Mouse (Mus musculus): ENCODE results near the gene Klhl26. TPM values are rescaled to one million over a fixed set of nuclear protein-coding genes. Genes with fewer than 3 reads are reported as not detected.

Gene Klhl26
- polyA plus RNA-seq, 1 experiment from 2014 or later = 33.6 TPM

DNA sequence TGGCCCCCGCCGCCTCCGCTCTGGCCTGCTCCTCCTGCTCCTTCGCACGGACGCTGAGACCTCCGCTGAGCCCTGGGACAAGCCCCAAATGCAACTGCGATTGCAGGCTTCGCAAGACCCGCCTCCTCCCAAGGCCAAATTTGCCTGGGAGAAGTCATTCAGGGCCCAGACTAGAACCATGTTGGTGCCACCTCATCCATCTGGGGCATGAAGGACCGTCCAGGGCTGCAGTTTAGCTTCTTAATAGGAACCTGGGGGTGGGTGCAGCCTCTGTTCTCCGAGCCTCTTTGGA lies 18.9 kb upstream of the Klhl26 start:
- no peak for ATAC-seq (ENCODE audit: low FRiP score, low read depth)
- WGBS = 10% methylated on average over 12 of the region's 12 CpGs
- H3K9me3 ChIP-seq = no peaks in the 10 kb centered on the region
- no peak overlapping the region for H3K9ac ChIP-seq
- H3K27me3 ChIP-seq = peaks cover 99% of the 10 kb centered on the region
- no peak overlapping the region for H3K27ac ChIP-seq (replicated peaks)
- H3K4me1 ChIP-seq (replicated peaks) = peaks cover 40% of the 10 kb centered on the region
- no peak overlapping the region for H3K4me3 ChIP-seq
- peak overlapping the region; percentile 14; the same call in 1 of the 2 replicates for H3K4me2 ChIP-seq
- H3K36me3 ChIP-seq = no peaks in the 10 kb centered on the region

- Histone ChIP-seq H3K36me3 (no peaks in the 10 kb centered on the region), H3K27ac (replicated peaks) (no peak overlapping the region), H3K27me3 (peaks cover 99% of the 10 kb centered on the region), H3K4me1 (replicated peaks) (peaks cover 42% of the 10 kb centered on the region), H3K9me3 (no peaks in the 10 kb centered on the region), H3K9ac (no peak overlapping the region), H3K4me3 (no peak overlapping the region), H3K4me2 (peak overlapping the region; percentile 14; the same call in 1 of the 2 replicates)
- 3% methylated on average over 19 of the region's 21 CpGs for WGBS
- no peak; the same call in 1 of the 2 replicates for ATAC-seq (ENCODE audit: low FRiP score, low read depth)
Observed at GRCm38 (mm10) chr8:70495001-70495770, 18.4 kb upstream of the Klhl26 start.

DNA sequence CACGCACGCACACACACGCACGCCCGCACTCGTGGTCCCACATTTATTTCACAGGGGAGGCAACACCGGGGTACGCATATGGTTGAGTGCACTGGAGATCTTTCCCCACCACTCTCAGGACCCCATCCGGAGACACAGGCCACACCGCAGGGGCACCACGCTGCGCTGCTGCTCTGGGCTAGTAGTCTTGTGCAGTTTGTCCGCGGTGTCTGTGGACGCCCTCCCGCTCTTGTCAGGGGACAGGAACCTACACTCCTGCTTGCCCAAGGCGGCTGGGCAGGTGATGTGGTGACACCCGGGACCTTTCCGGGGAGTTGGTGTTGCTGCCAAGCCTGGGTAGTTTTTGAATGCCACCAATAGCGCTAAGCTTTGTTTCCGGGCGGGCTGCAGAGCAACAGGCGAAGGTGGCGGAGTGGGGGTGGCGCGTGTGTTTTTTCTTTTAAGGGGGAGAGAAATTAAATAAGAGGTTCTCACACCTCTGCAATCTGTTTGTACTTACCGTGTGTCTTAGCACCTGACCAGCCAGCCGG lies 17.7 kb upstream of the Klhl26 start:
- Histone ChIP-seq H3K27me3 (peaks cover 98% of the 10 kb centered on the region), H3K4me2 (peak overlapping the region; percentile 76), H3K36me3 (no peaks in the 10 kb centered on the region), H3K27ac (replicated peaks) (no peak overlapping the region), H3K9me3 (no peaks in the 10 kb centered on the region), H3K9ac (no peak overlapping the region), H3K4me1 (replicated peaks) (peaks cover 46% of the 10 kb centered on the region), H3K4me3 (peak overlapping the region; percentile 37)
- ATAC-seq (ENCODE audit: low FRiP score, low read depth) = no peak
- 2% methylated on average over 28 of the region's 28 CpGs for WGBS

DNA sequence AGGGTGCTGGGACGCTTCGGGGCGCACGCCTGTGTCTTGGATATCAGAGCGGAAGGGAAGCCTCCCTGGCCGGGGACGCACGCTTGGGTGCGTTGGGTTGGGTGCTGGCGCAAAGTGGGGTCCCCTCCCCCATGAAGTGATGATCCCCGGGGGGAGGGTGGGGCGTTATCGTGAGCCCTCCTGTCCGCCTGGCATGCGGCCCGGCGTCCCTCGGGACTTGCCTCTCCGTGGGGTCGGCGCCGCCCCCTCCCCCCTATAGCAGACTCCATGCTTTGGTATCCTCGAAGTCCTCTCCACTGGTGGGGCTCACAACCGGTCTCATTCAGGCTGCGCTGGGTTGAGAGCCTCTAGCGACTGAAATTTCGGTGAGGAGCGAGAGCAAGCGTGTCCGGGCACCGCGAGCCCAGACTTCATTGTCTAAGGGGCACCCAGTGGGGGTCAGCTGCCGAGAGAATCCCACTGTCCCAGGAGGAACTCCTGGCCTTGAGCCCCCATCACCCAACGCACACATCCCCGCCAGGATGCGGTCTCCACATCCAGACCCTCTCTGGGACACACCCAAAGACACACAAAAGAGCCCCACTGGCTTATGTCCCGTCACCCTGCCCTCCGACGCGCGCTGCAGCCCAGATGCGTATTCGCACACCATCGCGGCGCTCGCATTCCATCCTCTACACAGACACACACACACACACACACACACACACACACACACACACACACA lies 17.1 kb upstream of the Klhl26 start:
- ATAC-seq (ENCODE audit: low FRiP score, low read depth) = no peak
- no peaks in the 10 kb centered on the region for H3K36me3 ChIP-seq
- H3K9ac ChIP-seq = no peak overlapping the region; the same call in 1 of the 2 replicates
- H3K4me3 ChIP-seq = peak overlapping the region; percentile 37
- peak overlapping the region; percentile 76 for H3K4me2 ChIP-seq
- H3K27me3 ChIP-seq = peaks cover 98% of the 10 kb centered on the region
- no peaks in the 10 kb centered on the region for H3K9me3 ChIP-seq
- WGBS = 1% methylated on average over 38 of the region's 47 CpGs
- H3K27ac ChIP-seq (replicated peaks) = no peak overlapping the region
- H3K4me1 ChIP-seq (replicated peaks) = peaks cover 52% of the 10 kb centered on the region

DNA sequence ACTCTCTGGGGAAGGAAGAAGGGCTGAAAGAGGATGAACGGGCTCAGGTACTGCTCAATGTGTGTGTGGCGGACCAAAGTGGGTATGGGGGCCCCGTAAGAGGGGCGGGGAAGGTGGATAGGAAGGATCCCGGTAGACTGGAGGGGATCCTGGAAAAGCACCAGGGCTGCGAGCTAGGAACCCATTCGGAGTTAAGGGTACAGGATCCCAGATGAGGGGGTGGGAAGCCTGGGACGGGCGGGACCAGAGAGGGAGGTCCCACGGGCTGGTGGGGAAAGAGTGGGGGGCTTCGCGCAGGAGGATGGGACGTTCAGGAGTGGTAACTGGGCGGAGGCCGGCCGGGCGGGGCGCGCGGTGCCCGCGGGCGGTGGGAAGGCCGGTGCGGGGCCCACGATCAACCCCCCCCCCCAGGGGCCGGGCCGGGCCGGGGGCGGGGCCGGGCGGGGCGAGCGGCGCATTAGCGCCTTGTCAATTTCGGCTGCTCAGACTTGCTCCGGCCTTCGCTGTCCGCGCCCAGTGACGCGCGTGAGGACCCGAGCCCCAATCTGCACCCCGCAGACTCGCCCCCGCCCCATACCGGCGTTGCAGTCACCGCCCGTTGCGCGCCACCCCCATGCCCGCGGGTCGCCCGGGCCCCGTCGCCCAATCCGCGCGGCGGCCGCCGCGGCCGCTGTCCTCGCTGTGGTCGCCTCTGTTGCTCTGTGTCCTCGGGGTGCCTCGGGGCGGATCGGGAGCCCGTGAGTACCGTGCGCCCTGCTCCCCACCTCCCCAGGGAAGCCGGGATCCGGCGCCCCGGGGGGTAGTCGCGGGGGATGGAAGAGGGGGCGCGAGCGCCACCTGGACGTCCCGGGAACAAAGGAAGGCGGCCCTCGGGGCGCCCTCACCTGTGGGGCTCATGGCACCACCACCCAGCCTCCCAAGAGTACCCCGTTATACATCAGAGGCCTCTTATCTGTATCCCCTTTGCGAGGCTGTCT lies 16.2 kb upstream of the Klhl26 start, which contains the start of gene Crlf1:
Gene Crlf1 (plus strand): TSS at position 495 of the 977 bp plus-strand sequence.
- H3K27ac ChIP-seq (replicated peaks) = no peak within 1 kb of the TSS
- H3K9me3 ChIP-seq = no peaks in the 10 kb centered on the region
- WGBS = under 1% methylated on average over 48 of the region's 93 CpGs
- peaks cover 98% of the 10 kb centered on the region for H3K27me3 ChIP-seq
- H3K9ac ChIP-seq = peak within 1 kb of the TSS; percentile 14
- peaks cover 61% of the 10 kb centered on the region for H3K4me1 ChIP-seq (replicated peaks)
- peak within 1 kb of the TSS; percentile 37 for H3K4me3 ChIP-seq
- no peak for ATAC-seq (ENCODE audit: low FRiP score, low read depth)
- peak within 1 kb of the TSS; percentile 76 for H3K4me2 ChIP-seq
- H3K36me3 ChIP-seq = no peaks in the 10 kb centered on the region

GRCm38 (mm10) chr8:70490880-70491495 lies 14.2 kb upstream of the Klhl26 start:
- Histone ChIP-seq H3K27me3 (peaks cover 87% of the 10 kb centered on the region), H3K4me2 (no peak overlapping the region), H3K9ac (no peak overlapping the region), H3K9me3 (no peaks in the 10 kb centered on the region), H3K4me3 (0 out of 2 replicates have a peak overlapping the region, but pooled peaks have one; percentile 2), H3K36me3 (no peaks in the 10 kb centered on the region), H3K4me1 (replicated peaks) (peaks cover 78% of the 10 kb centered on the region), H3K27ac (replicated peaks) (no peak overlapping the region)
- no peak for ATAC-seq (ENCODE audit: low FRiP score, low read depth)
- WGBS = 2% methylated on average over 20 of the region's 20 CpGs

- H3K9ac ChIP-seq = no peak overlapping the region
- no peaks in the 10 kb centered on the region for H3K36me3 ChIP-seq
- H3K9me3 ChIP-seq = no peaks in the 10 kb centered on the region
- H3K27ac ChIP-seq (replicated peaks) = no peak overlapping the region
- no peak for ATAC-seq (ENCODE audit: low FRiP score, low read depth)
- H3K4me1 ChIP-seq (replicated peaks) = peaks cover 73% of the 10 kb centered on the region
- 8% methylated on average over 10 of the region's 10 CpGs for WGBS
- H3K4me2 ChIP-seq = no peak overlapping the region
- H3K4me3 ChIP-seq = 0 out of 2 replicates have a peak overlapping the region, but pooled peaks have one; percentile 2
- peaks cover 87% of the 10 kb centered on the region for H3K27me3 ChIP-seq
Observed at GRCm38 (mm10) chr8:70490061-70490879, 13.5 kb upstream of the Klhl26 start.

GRCm38 (mm10) chr8:70489576-70489975 lies 12.8 kb upstream of the Klhl26 start:
- Histone ChIP-seq H3K4me3 (peak overlapping the region; percentile 13; the same call in 1 of the 2 replicates), H3K9ac (no peak overlapping the region), H3K9me3 (no peaks in the 10 kb centered on the region), H3K36me3 (peaks cover 3% of the 10 kb centered on the region; the same call in 1 of the 2 replicates), H3K27ac (replicated peaks) (no peak overlapping the region), H3K4me1 (replicated peaks) (peaks cover 67% of the 10 kb centered on the region), H3K27me3 (peaks cover 87% of the 10 kb centered on the region), H3K4me2 (peak overlapping the region; percentile 37)
- no peak for ATAC-seq (ENCODE audit: low FRiP score, low read depth)
- under 1% methylated on average over 37 of the region's 41 CpGs for WGBS

DNA sequence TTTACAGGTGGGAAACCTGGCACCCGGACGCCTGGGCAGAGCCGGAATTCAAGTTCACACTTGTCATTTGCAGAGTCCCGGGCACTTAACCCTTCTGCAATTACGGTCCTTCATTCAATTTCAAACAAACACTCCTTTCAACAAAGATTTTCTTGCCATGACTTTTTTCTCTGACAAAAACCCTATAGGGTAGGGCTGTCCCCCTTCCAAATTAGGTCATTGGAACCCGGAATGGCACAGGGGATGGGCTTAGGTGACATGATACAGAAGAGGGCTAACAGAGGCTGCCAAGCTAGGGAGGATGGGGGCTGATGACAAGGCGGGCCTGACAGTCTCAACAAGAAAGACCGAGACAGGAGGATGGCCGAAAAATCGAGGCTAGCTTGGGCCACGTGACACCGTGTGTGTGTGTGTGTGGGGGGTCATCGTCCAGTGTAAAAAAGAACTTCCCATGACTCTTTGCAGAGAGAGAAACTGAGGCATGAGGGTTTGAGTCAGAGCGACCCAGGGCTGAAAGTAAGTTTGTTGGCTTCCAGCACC lies 12.2 kb upstream of the Klhl26 start:
- no peak overlapping the region for H3K27ac ChIP-seq (replicated peaks)
- H3K4me3 ChIP-seq = peak overlapping the region; percentile 13; the same call in 1 of the 2 replicates
- H3K9ac ChIP-seq = no peak overlapping the region
- H3K4me2 ChIP-seq = peak overlapping the region; percentile 69
- peaks cover 88% of the 10 kb centered on the region for H3K27me3 ChIP-seq
- WGBS = 3% methylated on average over 14 of the region's 14 CpGs
- ATAC-seq (ENCODE audit: low FRiP score, low read depth) = no peak
- H3K36me3 ChIP-seq = peaks cover 4% of the 10 kb centered on the region; the same call in 1 of the 2 replicates
- peaks cover 62% of the 10 kb centered on the region for H3K4me1 ChIP-seq (replicated peaks)
- no peaks in the 10 kb centered on the region for H3K9me3 ChIP-seq

All from hindbrain, embryonic 15.5 days (tissue).